Mouse (Mus musculus) kidney, embryonic 16.5 days (tissue): ENCODE measurements at regions not wholly inside any gene's neighbourhood (a gene's known extent, or its start where the extent isn't known, plus 50 kb on each side); places are given as distances from the start of the nearest gene placed in this dataset. TPM values are rescaled to one million over a fixed set of nuclear protein-coding genes. Genes with fewer than 3 reads are reported as not detected.

Source experiments
- ATAC-seq: fragments of 200-750 bp; cut with Nextera tagmentation; 2 replicates; pipeline ENCODE4 v1.8.0; 2017; ENCODE audit warnings: moderate TSS enrichment; ENCODE audit not compliant: low FRiP score, low TSS enrichment
- H3K27ac ChIP-seq: fragments of 300-500 bp; sonication (generic); 2 replicates; pipeline ENCODE4 v1.5.1; 2014; ENCODE audit warnings: low read length
- H3K27me3 ChIP-seq: fragments of 300-500 bp; sonication (generic); 2 replicates; pipeline ENCODE4 v1.6.1; 2014; ENCODE audit warnings: low read length, control low read depth, mixed read lengths; ENCODE audit not compliant: insufficient read depth
- H3K36me3 ChIP-seq: fragments of 300-500 bp; sonication (generic); 2 replicates; pipeline ENCODE4 v1.6.1; 2014; ENCODE audit warnings: low read length, control low read depth, mixed read lengths; ENCODE audit not compliant: insufficient read depth
- H3K4me1 ChIP-seq: fragments of 300-500 bp; sonication (generic); 2 replicates; pipeline ENCODE4 v1.6.1; 2014; ENCODE audit warnings: low read length, control low read depth, mixed read lengths; ENCODE audit not compliant: insufficient read depth
- H3K4me2 ChIP-seq: fragments of 300-500 bp; sonication (generic); replicated peaks from 2 replicates; pipeline ENCODE4 v1.6.1; 2014; ENCODE audit warnings: low read depth, low read length
- H3K4me3 ChIP-seq: fragments of 300-500 bp; sonication (generic); 2 replicates; pipeline ENCODE4 v1.5.1; 2014; ENCODE audit warnings: mild to moderate bottlenecking, low read length
- H3K9ac ChIP-seq: fragments of 300-500 bp; sonication (generic); replicated peaks from 2 replicates; pipeline ENCODE4 v1.6.1; 2014; ENCODE audit warnings: low read length
- H3K9me3 ChIP-seq: fragments of 300-500 bp; sonication (generic); 2 replicates; pipeline ENCODE4 v1.6.1; 2016; ENCODE audit warnings: low read length, control low read depth
- WGBS: fragments of 180-500 bp; shearing (Covaris S2); extraction: QIAGEN DNeasy Blood & Tissue Kit; methylation state at CpG from one replicate; pipeline ENCODE4 v1.1.7; 2014; 5-methylcytosine and 5-hydroxymethylcytosine counted together
- microRNA-seq: library from miRNA; unstranded; fragments of <30 nt; microRNA quantifications from one replicate; pipeline ENCODE4, GENCODE M21; 2016

GRCm38 (mm10) chr4:87298129-87298528, 67.9 kb upstream of the Slc24a2 start:
- no peak overlapping the region for H3K4me3 ChIP-seq
- no peak overlapping the region for H3K9ac ChIP-seq
- no peak for ATAC-seq
- no peak overlapping the region for H3K4me2 ChIP-seq
- WGBS: 79% methylated on average over 5 of the region's 5 CpGs
- H3K4me1 ChIP-seq: no peaks in the 10 kb centered on the region
- no peaks in the 10 kb centered on the region for H3K36me3 ChIP-seq
- no peaks in the 10 kb centered on the region for H3K9me3 ChIP-seq
- no peaks in the 10 kb centered on the region for H3K27me3 ChIP-seq
- H3K27ac ChIP-seq: no peak overlapping the region

GRCm38 (mm10) chr4:87294538-87294937, 64.3 kb upstream of the Slc24a2 start:
- Histone ChIP-seq H3K9ac (no peak overlapping the region), H3K4me2 (no peak overlapping the region), H3K9me3 (no peaks in the 10 kb centered on the region), H3K27me3 (no peaks in the 10 kb centered on the region), H3K4me3 (no peak overlapping the region), H3K27ac (no peak overlapping the region), H3K36me3 (no peaks in the 10 kb centered on the region), H3K4me1 (no peaks in the 10 kb centered on the region)
- no peak for ATAC-seq

Small RNAs in the stretch of these regions (microRNA-seq; reads per million reads assigned to microRNA genes)
- not detected for gene Gm23154
